Mouse (Mus musculus) heart, adult 8-10 months (tissue): ENCODE results near the gene Enc1. TPM values are rescaled to one million over a fixed set of nuclear protein-coding genes. Genes with fewer than 3 reads are reported as not detected.

ENCODE experiments used
- DNase-seq: peaks from one replicate; pipeline ENCODE4 v3.0.0; 2022; ENCODE audit warnings: low spot score
- total RNA-seq, 4 experiments: library from RNA; stranded (reverse); gene quantifications; 2 replicates each; pipeline ENCODE4 v1.2.4; 2022

Enc1 gene
- total RNA-seq, 4 experiments from 2014 or later, result 3.6 to 7.0 (median 4.7) TPM

GRCm38 (mm10) chr13:97290747-97291146 is 49.8 kb downstream of the Enc1 start:
- no peak for DNase-seq

GRCm38 (mm10) chr13:97291354-97291753 is 50.4 kb downstream of the Enc1 start:
- no peak for DNase-seq

- no peak for DNase-seq
These were observed 51.1 kb downstream of the Enc1 start for GRCm38 (mm10) chr13:97292026-97292425.

- DNase-seq, result no peak
These were observed 51.7 kb downstream of the Enc1 start for GRCm38 (mm10) chr13:97292451-97293245.

- peak; percentile 81 for DNase-seq
These were observed 54.4 kb downstream of the Enc1 start for GRCm38 (mm10) chr13:97295101-97295852.

GRCm38 (mm10) chr13:97295853-97296219 is 54.9 kb downstream of the Enc1 start:
- no peak for DNase-seq

- DNase-seq, result peak; percentile 29
These were observed 55.4 kb downstream of the Enc1 start for GRCm38 (mm10) chr13:97296281-97296680.

- DNase-seq, result no peak
These were observed 55.9 kb downstream of the Enc1 start for GRCm38 (mm10) chr13:97296757-97297156.

GRCm38 (mm10) chr13:97297418-97298050 is 56.6 kb downstream of the Enc1 start:
- DNase-seq, result no peak

GRCm38 (mm10) chr13:97298896-97299295 is 58.0 kb downstream of the Enc1 start:
- no peak for DNase-seq

- DNase-seq, result no peak
These were observed 59.3 kb downstream of the Enc1 start for GRCm38 (mm10) chr13:97299877-97300873.

Other genes starting within 250 kb of the Enc1 start
- gene 1700029F12Rik, start 206.7 kb upstream of the Enc1 start, total RNA-seq, result not detected
- 1 to 10 TPM in 2 of 4 experiments, under 1 TPM in 2; 0.57 to 1.8 (median 1.1) TPM for gene Fam169a, start 173.8 kb upstream of the Enc1 start, total RNA-seq
- gene Gm6169, start 141.9 kb upstream of the Enc1 start, total RNA-seq, result 10 to 100 TPM in 1 of 4 experiments, 1 to 10 TPM in 1, under 1 TPM in 1, not detected in 1; 0.46 to 10.1 (median 6.9) TPM
- 10 to 100 TPM; 51.6 to 61.2 (median 56.9) TPM for gene Gfm2, start 103.2 kb upstream of the Enc1 start, total RNA-seq
- 10 to 100 TPM; 32.0 to 45.4 (median 41.9) TPM for gene Nsa2, start 103.2 kb upstream of the Enc1 start, total RNA-seq
- gene Hexb, start 42.7 kb upstream of the Enc1 start, total RNA-seq, result 10 to 100 TPM; 20.9 to 25.2 (median 22.4) TPM